8 mouse cellular contexts compared by ENCODE assay signal in genomic region chr12:108765751-108766221, GRCm38 (mm10). TPM values are rescaled to one million over a fixed set of nuclear protein-coding genes. Genes with fewer than 3 reads are reported as not detected.
A peak's percentile ranks its signal among the peaks of the same experiment; 100 is the strongest.
DNase-seq lines count a peak whose midpoint lies in the region; ATAC-seq and TF ChIP-seq lines count a peak whose summit lies in the region.

No protein-coding gene starts in this region.

- no peak for DNase-seq in G1E (ENCODE audit: low spot score)
- DNase-seq in heart, postnatal 0 days (ENCODE audit: low spot score) = peak; percentile 77
- peak; percentile 84 to 92 for DNase-seq in kidney, postnatal 25 days
- DNase-seq in spleen, adult 2 months (ENCODE audit: low read depth in 1 of 2, low spot score in 2 of 2) = peak; percentile 68 to 75
- no peak for DNase-seq in layer of hippocampus, postnatal 14 days (ENCODE audit: low spot score in 2 of 2)

- ATAC-seq in G1E (ENCODE audit: extremely low read depth, insufficient number of reproducible peaks, low FRiP score, poor library complexity, severe bottlenecking) = peak; percentile 9; the same call in 1 of the 2 replicates
- peak; percentile 81 for ATAC-seq in heart, postnatal 0 days (ENCODE audit: insufficient read depth, low read depth)

- H3K36me3 ChIP-seq in G1E (replicated peaks) = peaks cover 36% of the 10 kb centered on the region
- no peaks in the 10 kb centered on the region; the same call in 1 of the 2 replicates for H3K36me3 ChIP-seq in erythroblast, embryonic 14.5 days (ENCODE audit: control insufficient read depth)
- no peaks in the 10 kb centered on the region for H3K36me3 ChIP-seq in heart, postnatal 0 days (replicated peaks; ENCODE audit: control insufficient read depth, insufficient read depth, low read length)
- H3K36me3 ChIP-seq in megakaryocyte, embryonic 14.5 days (replicated peaks; ENCODE audit: low read length) = peaks cover 3% of the 10 kb centered on the region
- H3K36me3 ChIP-seq in spleen, adult 2 months (ENCODE audit: control insufficient read depth, insufficient read depth, low read length) = no peaks in the 10 kb centered on the region

- peak overlapping the region; percentile 96 for H3K27ac ChIP-seq in bone marrow macrophage, adult 2 months (ENCODE audit: insufficient read depth, low read depth, low read length)
- peak overlapping the region; percentile 86 for H3K27ac ChIP-seq in heart, postnatal 0 days (ENCODE audit: low read depth)
- H3K27ac ChIP-seq in spleen, adult 2 months (ENCODE audit: insufficient read depth, low read length) = peak overlapping the region; percentile 94

- H3K4me1 ChIP-seq in G1E (ENCODE audit: insufficient read depth, low read depth, low read length) = peaks cover 65% of the 10 kb centered on the region
- H3K4me1 ChIP-seq in bone marrow macrophage, adult 2 months (ENCODE audit: control insufficient read depth, insufficient read depth, low read length) = peaks cover 32% of the 10 kb centered on the region
- peaks cover 67% of the 10 kb centered on the region for H3K4me1 ChIP-seq in erythroblast, embryonic 14.5 days (ENCODE audit: control insufficient read depth)
- H3K4me1 ChIP-seq in heart, postnatal 0 days (ENCODE audit: control insufficient read depth, insufficient read depth) = peaks cover 11% of the 10 kb centered on the region; the same call in 1 of the 2 replicates
- peaks cover 62% of the 10 kb centered on the region for H3K4me1 ChIP-seq in megakaryocyte, embryonic 14.5 days
- peaks cover 33% of the 10 kb centered on the region for H3K4me1 ChIP-seq in spleen, adult 2 months (ENCODE audit: control insufficient read depth, insufficient read depth, insufficient read length)

- peak; percentile 65; the same call in 1 of the 2 replicates for TF ChIP-seq EP300 in heart, postnatal 0 days (IDR thresholded peaks at IDR 0.05; ENCODE audit: low read depth)

- WGBS in heart, postnatal 0 days = 18% methylated on average over 14 of the region's 14 CpGs
- 3% methylated on average over 14 of the region's 14 CpGs for WGBS in spleen, adult 2 months

- H3K9me3 ChIP-seq in G1E (replicated peaks) = no peaks in the 10 kb centered on the region
- H3K9me3 ChIP-seq in erythroblast, embryonic 14.5 days (ENCODE audit: control insufficient read depth, low read length) = no peaks in the 10 kb centered on the region
- no peaks in the 10 kb centered on the region for H3K9me3 ChIP-seq in heart, postnatal 0 days (replicated peaks; ENCODE audit: control insufficient read depth, low read length)
- H3K9me3 ChIP-seq in megakaryocyte, embryonic 14.5 days = no peaks in the 10 kb centered on the region

- peak overlapping the region; percentile 38; the same call in 1 of the 2 replicates for H3K4me3 ChIP-seq in G1E (ENCODE audit: low read depth, low read length)
- H3K4me3 ChIP-seq in bone marrow macrophage, adult 2 months (ENCODE audit: insufficient read depth, low read length) = peak overlapping the region; percentile 73
- peak overlapping the region; percentile 62 for H3K4me3 ChIP-seq in erythroblast, embryonic 14.5 days (replicated peaks)
- H3K4me3 ChIP-seq in heart, postnatal 0 days (ENCODE audit: low read depth, low read length) = peak overlapping the region; percentile 44
- H3K4me3 ChIP-seq in megakaryocyte, embryonic 14.5 days (replicated peaks) = peak overlapping the region; percentile 93
- peak overlapping the region; percentile 70 for H3K4me3 ChIP-seq in spleen, adult 2 months (ENCODE audit: extremely low read depth, insufficient read depth, insufficient read length)

- TF ChIP-seq CTCF in G1E (IDR thresholded peaks at IDR 0.05; ENCODE audit: low read depth, low read length) = no peak
- TF ChIP-seq CTCF in bone marrow macrophage, adult 2 months (IDR thresholded peaks at IDR 0.05; ENCODE audit: low read depth, low read length) = no peak
- TF ChIP-seq CTCF in heart, postnatal 0 days (IDR thresholded peaks at IDR 0.05; ENCODE audit: low read depth) = no peak
- TF ChIP-seq CTCF in spleen, adult 2 months (IDR thresholded peaks at IDR 0.05; ENCODE audit: extremely low read depth, insufficient read depth, insufficient read length, insufficient replicate concordance) = no peak

- H3K27me3 ChIP-seq in G1E (ENCODE audit: insufficient read depth, low read length) = no peaks in the 10 kb centered on the region
- peaks cover 10% of the 10 kb centered on the region; the same call in 1 of the 2 replicates for H3K27me3 ChIP-seq in erythroblast, embryonic 14.5 days (ENCODE audit: control insufficient read depth)
- H3K27me3 ChIP-seq in heart, postnatal 0 days (ENCODE audit: control insufficient read depth, insufficient read depth, low read length) = no peaks in the 10 kb centered on the region
- H3K27me3 ChIP-seq in megakaryocyte, embryonic 14.5 days (replicated peaks) = no peaks in the 10 kb centered on the region
- no peaks in the 10 kb centered on the region for H3K27me3 ChIP-seq in spleen, adult 2 months (ENCODE audit: control insufficient read depth, insufficient read depth, low read length)

- TF ChIP-seq POLR2A in bone marrow macrophage, adult 2 months (IDR thresholded peaks at IDR 0.05; ENCODE audit: borderline replicate concordance, low read depth, low read length) = no peak
- TF ChIP-seq POLR2A in spleen, adult 2 months (IDR thresholded peaks at IDR 0.05; ENCODE audit: low read depth, low read length) = peak; percentile 66

- H3K9ac ChIP-seq in heart, postnatal 0 days (replicated peaks; ENCODE audit: low read depth, low read length) = peak overlapping the region; percentile 59

- peak overlapping the region; percentile 67 for H3K4me2 ChIP-seq in heart, postnatal 0 days (ENCODE audit: low read depth, low read length)

RNA-seq across cellular contexts. Expression of gene Yy1, which starts 27.0 kb away (rescaled TPM):
- total RNA-seq in G1E (2014; fragmentation: Nextera tagmentation) (169 and 193 TPM in 2 replicates), G1E (2017) (58.4 and 60.8 TPM in 2 replicates)
- 59.3 and 79.8 TPM in 2 replicates for polyA plus RNA-seq in G1E (2012)
- polyA plus RNA-seq in bone marrow macrophage, adult 2 months (2012; ENCODE audit: insufficient read depth, insufficient read length, missing spikeins) = 61.0 and 77.7 TPM in 2 replicates
- 3.0 and 3.3 TPM in 2 replicates for polyA plus RNA-seq in erythroblast, embryonic 14.5 days (2012)
- 21.5 and 32.7 TPM in 2 replicates for total RNA-seq in heart, postnatal 0 days (2014; rRNA removed; ENCODE audit: low replicate concordance)
- 7.1 and 7.6 TPM in 2 replicates for polyA plus RNA-seq in heart, postnatal 0 days (2015; fragmentation: Nextera tagmentation; extraction: Ambion mirVana)
- polyA plus RNA-seq in megakaryocyte, embryonic 14.5 days (2012; ENCODE audit: insufficient read depth, low replicate concordance) = 16.0 and 25.6 TPM in 2 replicates
- polyA plus RNA-seq in spleen, adult 2 months (2012; rRNA removed) = 15.2 and 21.0 TPM in 2 replicates
- 10 to 100 TPM; 45.2 to 53.7 TPM for total RNA-seq in layer of hippocampus, postnatal 14 days (2021)

Comparison
In these comparisons a context has a peak if more than half of its experiments do, and no peak if none do; other contexts are left out.
1. DNase-seq: peak in heart, postnatal 0 days (single experiment), kidney, postnatal 25 days (2 of 2) and spleen, adult 2 months (2 of 2); none in G1E (single experiment) and layer of hippocampus, postnatal 14 days (0 of 2).
2. H3K4me3 ChIP-seq: peak in every context shown above with its lines; median percentile 93 in megakaryocyte, embryonic 14.5 days; 73 in bone marrow macrophage, adult 2 months; 70 in spleen, adult 2 months; 62 in erythroblast, embryonic 14.5 days; 44 in heart, postnatal 0 days; 38 in G1E.
3. Peak in every context shown above with its lines, with median percentiles within 50 percentile points of each other: H3K27ac ChIP-seq.